Mouse (Mus musculus): ENCODE measurements at regions not wholly inside any gene's neighbourhood (a gene's known extent, or its start where the extent isn't known, plus 50 kb on each side); places are given as distances from the start of the nearest gene placed in this dataset.
"Not testable (repeated sequence)": the region's sequence is repeated elsewhere in the genome, so short reads cannot be mapped to it uniquely, and the experiment has no call there.

DNA sequence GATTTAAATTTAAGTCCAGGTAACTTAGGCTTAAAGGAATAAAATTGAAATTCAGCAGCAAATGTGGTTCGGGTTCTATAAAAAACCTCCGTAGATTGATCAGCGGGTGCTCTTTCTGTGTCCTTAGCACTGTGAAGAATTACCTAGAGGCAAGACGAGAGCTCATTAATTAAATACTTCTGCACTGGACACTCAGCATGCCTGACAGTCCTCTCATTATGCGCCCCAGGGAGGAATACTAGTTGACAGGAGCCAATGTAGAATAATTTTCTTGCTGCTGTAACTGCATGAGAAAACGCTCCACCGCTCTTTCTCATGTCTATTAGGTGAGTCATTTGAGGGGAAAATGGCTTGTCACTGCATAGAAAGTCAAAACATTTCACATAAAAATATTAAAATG is 228.1 kb downstream of the Brms1l start:
- no peak for DNase-seq (ENCODE audit: low spot score)

DNA sequence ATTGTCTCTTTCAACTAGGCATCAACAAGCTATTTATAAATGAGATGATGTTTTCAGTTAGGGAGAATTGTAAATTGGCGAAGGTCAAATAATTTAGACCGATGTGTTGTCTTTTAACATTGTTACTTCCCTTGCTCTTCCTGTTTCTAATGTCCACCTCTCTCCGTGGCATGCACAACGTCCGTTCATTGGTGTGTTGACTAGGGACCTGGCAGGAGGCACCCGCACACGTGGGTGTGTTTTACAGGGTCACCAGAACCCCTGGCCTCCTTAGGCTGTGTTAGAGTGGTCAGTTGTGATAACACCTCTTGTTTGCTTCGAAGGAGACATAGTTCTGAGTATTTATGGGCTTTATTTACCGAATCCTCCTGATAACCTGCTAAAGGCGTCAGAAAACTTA is 222.8 kb downstream of the Brms1l start:
- DNase-seq (ENCODE audit: low spot score), result no peak

DNA sequence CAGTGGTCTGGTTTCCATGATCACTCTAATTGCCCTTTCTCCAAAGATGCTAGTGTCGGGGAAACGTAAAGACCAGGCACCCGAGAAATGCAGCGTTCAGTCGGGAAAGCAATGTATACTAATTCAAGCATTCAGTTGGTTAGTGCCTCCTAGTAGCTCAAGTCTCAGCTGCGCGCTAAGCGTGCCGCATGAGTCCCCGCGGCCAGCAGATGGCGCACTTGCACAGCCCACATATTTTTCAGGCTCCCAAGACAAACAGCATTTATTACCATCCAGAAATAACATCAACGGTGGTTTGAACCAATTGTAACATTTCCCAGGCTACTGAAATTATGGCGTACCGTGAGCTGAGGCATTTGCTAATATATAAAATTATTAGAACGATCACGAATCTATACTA is 222.3 kb downstream of the Brms1l start:
- peak; percentile 38 for DNase-seq (ENCODE audit: low spot score)

DNA sequence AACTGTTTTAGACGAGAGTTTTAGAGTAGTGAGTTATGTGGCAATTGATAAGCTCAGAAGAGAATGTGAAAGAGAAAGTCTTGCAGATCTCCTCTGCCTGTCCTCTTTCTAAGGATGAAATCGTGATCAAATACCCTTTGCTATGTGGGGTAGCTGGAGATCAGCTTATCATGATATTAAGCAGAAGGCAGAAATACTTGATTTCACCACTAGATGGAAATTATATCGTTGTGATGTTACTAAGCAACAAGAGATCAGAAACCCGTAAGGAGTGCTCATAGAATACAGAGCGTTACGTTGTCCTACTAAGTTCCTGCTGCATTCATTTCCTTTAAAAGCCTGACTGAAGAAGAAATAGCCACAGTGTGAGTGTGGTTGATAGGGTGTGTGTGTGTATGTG is 219.3 kb downstream of the Brms1l start:
- no peak for DNase-seq (ENCODE audit: low spot score)

DNA sequence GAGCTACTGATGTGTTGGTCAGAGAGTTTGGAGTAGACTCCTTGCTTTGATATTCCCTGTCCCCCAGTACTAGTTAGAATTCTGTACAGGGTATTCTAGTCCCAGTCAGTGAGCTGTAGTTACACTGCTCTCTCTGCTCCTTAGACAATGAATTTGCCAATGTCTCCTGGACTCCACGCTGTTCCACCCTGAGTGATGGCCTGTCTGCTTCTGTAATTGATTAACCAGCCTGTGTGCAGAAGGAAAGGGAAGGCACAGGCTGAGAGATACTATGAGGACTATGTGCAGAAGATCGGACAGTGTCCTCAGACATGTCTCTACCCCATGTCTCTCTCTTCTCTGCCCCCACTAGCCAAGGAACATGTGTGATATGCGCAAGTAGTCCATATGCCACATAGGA is 209.9 kb downstream of the Brms1l start:
- DNase-seq (ENCODE audit: low spot score), result no peak

DNA sequence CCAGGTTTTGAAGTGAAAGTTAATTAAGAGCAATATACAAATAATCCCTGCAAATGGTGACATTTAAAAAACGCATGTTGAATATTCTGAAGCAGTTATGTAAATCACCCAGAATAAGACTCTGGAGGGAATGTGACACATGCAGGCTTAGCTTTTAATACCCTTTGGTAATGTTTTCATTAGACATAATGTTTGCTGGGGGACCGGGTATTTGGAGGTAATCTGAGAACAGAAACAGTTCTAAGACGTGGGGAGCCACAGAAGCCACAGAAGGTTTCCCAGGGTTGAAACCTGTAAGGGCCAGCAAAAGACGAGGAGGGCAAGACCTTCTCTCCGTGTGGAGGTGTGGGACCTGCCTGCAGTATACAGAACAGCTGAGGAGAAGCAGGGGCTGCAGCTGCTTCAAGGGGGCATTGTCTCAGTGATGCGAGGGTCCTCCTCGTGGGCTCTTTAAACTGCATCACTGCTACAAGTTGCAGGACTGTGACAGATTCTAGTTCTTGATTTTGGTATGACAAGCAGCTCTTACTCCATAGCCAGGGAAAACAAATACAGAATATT is 184.9 kb downstream of the Brms1l start:
- DNase-seq (ENCODE audit: low spot score), result no peak

DNA sequence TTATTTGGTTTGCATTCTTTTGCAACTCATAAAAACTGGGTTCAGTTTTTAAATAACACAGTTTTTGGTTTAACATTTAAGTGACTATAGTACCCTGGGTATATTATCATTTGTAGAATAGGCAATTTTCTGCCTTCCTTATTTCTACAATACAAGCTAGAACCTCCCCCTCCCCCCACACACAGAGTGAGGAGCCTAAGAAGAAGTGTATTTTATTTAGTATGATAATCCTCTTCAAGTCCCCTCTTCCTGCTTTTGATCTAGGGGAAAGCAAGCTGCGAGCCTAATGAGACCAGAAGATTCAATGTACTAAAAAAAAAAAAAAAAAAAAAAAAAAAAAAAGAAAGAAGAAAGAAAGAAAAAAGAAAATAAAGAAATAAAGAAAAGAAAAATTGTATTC is 184.4 kb downstream of the Brms1l start:
- DNase-seq (ENCODE audit: low spot score), result no peak

DNA sequence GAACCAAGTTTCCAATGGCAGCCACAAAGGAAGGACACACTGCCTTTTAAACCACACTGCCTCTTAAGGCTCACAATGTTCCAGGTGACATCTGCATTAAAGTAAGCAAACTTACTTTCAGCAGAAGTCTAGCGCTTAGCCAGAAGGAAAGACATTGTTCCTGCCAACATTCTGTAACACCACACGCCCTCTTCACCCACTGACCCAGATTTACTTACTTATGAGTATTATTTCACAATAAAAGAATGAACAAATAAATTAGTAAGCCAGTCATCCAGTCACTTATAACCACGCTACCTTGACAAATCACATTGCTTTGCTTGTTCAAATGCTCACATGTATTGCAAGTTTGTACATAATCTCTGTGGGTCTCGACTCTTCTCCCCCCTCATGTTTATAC is 173.9 kb downstream of the Brms1l start:
- no peak for DNase-seq (ENCODE audit: low spot score)

DNA sequence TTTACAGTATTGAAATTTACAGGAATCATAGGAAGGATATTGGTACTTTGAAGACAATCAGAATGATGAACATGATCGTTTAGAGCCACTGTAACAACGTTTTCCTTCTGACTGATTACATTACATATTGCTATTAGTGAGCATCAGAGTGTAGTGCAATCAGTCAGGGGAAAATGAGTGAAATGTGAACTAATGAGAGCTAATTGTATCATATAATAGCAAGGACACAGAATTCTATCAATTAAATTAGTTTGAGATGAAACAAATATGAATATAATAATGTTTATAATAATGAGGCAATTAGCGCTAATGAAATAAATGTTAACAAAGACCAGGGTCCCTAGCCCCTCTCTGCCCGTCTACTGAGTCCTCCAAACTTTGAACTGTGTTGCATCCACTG is 169.7 kb downstream of the Brms1l start:
- no peak for DNase-seq (ENCODE audit: low spot score)

DNA sequence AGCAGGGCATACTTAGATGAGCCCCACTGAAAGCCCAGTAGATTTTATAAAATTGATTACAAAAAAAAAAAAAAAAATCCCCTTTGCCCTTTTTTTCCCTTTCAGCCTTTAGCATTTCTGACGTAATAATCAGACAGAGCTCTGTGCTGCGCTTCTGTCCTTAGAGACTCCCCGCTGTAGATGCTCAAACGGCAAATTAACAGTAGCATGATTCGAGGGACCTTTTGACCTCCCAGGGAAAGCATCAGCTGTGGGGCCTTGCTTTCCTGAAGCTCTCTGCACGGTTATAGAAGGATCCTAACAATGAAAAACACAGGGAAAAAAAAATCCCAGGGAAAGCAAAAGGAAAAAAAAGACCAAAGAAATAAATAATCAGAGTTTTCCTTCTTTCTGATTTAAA is 169.2 kb downstream of the Brms1l start:
- no peak for DNase-seq (ENCODE audit: low spot score)

DNA sequence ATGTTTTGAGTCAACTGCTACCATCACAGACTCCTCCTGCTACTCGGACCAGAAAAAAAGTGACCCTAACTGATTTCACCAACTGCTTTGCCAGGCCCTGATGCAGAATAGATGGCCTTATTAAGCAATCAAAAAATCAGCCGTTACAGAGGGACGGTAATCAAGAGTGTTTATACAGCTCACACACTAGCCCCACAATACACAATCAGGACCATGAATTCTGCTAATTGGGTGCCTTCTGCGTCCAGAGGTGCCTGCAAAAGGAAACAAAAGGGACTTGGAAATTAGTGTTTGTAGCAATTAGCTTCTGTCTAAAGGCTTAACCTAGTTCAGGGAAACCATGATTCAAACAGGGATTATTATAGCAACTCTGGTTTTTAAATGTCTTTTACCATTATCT is 168.4 kb downstream of the Brms1l start:
- no peak for DNase-seq (ENCODE audit: low spot score)

DNA sequence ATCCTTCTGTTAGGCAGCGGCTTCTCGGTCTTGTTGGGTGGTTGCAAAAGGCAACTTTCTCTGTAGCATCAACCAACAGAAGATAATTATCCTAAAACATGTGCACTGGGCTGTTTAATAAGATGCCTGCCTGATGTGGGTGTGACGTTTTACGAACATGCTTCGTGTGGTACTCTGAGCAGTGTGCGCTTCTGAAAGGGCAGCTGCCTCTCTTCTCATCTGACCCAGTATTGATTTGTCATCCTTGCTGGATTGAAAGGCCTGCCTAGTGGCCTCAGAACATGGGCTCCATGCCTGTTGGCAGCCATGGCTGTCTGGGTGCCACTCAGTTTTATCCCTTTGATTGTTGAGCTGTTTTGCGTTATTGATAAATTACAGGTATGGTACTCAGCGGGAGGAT is 167.4 kb downstream of the Brms1l start:
- DNase-seq (ENCODE audit: low spot score), result no peak

DNA sequence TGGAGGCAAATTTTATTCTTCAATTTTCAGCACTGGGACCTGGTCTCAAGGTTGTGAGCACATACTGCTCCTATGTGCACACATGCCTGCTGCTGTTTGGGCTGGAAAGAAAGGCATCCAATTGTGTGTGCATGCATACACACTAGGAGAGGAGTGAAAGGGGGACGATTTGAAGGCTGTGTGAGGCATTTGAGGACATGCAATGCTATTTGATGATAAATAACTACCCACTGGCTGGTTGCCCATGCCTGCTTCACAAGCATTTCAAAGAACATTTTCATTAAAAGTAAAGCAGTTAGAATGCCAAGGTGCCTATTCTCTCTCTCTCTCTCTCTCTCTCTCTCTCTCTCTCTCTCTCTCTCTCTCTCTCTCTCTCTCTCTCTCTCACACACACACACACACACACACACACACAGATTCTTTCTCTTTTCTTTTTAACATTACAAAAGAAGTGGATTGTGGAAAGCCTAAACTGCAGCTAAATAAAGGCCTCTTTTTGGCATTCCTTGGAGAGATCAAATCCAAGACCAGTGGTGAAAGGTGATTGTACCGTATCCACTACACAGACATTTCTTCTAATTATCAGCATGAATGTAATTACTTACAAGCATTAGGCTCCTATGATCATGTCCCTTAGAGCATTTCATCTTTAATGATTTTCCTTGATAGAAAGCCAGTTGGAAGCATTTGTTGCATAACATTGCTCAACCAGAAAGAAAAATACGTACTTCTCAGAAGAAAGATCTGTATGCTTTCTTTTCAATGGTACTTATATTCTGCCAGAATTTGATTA is 160.7 kb downstream of the Brms1l start:
- no peak for DNase-seq (ENCODE audit: low spot score)

DNA sequence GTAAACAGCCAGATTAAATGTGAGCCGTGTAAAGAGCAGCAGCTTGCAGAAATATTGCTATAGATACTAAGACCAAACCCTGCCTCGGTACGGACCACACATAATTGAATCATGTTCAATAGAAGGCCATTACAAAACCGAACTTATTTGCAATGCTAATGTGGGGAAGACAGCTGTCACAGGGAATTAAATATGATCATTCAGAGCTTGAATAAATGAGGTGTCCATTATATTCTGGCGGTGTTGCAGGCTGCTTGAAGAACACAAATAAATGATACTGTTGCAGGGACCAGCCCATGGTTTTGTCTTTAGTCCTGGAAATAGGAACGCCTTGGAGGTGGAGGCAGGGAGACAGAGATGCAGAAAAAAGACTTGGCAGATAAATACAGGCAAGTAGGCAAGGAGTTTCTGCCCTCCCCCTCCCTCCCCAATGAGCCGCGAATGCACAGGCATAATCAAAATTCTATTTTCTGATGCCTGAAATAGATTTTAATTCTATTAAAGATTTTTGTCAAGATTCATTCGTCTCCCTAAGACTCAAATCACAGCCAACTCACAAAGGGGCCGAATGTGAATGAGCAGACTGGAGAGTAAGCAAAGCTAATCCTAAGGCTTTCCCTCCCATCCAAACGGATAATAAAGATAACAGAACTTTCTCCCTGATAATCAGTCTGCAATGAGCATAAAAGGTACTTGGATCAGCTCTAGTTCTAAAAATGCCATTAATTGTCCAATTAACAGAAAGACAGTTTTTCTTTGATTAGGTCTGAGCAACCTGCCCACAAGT is 147.6 kb downstream of the Brms1l start:
- DNase-seq (ENCODE audit: low spot score), result no peak

DNA sequence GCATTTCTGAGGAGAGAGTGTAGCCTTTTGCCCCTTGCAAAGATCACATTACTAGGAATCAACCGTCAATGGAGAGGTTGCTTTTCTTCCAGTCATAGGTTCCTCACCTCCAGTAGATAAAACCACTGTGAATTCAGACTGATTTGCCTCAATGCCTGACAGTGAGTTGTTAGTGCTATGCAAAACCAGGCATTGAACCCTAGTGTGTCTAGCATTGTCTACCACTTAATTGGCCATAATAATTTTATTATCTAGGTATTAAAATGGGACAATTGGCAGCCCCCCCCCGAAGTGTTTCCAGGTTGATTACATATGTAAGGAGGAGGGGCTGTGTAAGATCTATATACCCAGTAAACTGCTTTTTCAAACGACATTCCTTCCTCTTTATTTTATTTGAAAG is 147.0 kb downstream of the Brms1l start:
- DNase-seq (ENCODE audit: low spot score), result no peak

DNA sequence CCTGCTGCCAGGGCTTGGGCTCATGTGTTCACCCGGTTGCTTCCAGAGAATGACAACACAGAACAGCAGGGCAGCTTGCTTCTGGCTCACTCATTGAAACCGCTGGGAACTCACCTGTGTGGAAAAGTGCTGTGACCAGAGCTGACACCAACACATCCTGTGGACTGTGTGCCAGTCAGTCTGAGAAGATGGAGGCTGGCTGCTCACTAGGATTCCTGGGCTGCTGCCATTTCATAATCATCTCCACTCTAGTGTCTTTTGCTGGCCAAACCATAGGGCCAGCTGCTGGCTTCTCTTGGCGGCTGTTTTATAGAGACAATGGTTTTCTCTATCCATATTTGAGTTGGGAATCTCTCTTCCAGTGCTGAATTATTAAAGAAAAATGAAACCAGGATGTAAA is 138.1 kb downstream of the Brms1l start:
- no peak for DNase-seq (ENCODE audit: low spot score)

DNA sequence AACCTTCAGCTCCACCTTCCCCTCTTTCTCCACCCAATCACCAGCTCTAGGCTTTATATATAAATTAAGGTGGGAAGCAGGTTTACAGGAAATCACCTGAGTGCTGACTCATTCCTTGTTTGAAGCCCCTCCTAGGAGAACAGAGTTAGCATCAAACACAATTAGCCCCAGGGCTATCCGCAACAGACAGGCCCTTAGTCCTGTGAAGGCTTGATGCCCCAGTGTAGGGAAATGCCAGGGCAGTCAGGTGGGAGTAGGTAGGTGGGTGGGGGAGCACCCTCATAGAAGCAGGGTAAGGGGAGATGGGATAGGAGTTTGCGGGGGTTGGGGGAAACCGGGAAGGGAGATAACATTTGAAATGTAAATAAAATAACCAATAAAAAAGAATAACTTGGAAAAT is 123.2 kb downstream of the Brms1l start:
- not testable (repeated sequence) for DNase-seq (ENCODE audit: low spot score)

DNA sequence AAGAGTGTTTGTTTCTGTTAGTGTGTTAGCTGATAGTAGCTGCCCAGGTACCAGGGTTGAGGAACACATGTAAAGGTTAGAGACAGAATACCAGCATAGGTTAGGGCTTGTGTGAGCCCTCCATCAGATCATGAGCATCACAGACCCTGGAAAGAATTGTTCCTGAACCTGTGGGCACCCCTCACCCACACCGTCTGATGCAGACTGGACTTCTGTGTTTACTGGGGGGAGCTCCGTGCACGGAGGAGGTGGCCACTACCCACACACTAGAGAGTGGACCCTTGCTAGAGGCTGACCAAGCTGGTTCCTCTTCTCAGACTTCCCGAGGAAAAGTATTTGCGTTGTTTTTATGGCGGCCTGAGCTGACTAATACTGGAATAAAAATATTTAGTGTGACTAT is 104.4 kb downstream of the Brms1l start:
- no peak for DNase-seq (ENCODE audit: low spot score)

DNA sequence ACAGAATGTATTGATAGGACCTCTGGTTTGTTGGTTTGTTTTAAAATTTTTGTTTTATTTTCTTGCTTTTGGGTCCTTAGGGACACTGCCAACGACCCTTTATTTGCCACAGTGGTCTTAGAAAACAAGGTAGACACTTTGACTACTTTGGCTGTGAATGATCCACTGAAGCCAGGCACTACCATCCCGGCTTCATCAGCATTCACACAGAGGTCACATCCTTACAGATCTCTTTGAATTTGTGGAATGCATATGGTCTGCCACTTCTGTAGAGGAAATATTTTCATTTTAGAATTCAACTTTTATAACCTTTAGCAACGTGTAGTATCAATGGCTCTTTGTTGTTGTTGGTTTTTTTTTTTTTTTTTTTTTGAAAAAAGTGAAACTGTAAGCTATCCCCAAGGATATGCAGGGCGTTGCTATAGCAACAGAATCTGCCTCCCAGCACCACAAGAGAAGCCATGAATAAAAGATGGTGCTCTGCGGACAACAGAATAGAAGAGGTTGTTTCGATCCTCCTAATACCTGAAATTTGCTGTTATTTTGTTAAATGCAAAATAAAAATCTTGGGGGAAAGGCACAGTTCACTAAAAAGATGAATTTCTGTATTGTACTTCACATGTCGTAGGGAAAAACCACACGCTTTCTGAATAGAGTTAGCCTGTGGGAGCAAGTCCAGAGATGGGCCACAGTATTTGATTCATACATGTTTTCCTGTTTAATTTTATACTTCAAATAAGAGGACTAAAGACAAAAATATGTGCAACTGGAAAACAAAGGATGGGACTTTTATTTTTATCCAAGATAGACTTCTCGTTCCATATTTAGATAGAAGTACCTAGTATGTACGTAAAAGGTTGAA is 103.4 kb downstream of the Brms1l start:
- DNase-seq (ENCODE audit: low spot score), result no peak

DNA sequence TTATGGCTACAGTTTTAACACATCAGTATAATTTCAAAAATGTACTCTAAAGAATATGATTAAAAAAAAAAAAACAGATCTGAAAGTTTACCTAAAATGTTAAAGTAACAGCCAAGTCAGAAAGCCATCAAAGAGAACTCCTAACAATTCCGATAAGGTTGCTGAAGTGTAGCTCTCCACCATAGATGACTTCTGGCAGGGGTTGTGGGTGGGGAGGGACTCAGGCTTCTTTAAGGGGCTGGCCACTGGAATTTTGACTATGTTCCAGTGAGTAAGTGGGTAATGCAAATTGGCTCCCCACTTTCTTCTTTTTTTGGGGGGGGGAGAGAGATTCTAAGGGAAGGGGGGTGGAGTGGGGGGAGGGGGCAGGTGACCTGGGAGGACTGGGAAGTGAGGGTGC is 98.0 kb downstream of the Brms1l start:
- DNase-seq (ENCODE audit: low spot score), result no peak

DNA sequence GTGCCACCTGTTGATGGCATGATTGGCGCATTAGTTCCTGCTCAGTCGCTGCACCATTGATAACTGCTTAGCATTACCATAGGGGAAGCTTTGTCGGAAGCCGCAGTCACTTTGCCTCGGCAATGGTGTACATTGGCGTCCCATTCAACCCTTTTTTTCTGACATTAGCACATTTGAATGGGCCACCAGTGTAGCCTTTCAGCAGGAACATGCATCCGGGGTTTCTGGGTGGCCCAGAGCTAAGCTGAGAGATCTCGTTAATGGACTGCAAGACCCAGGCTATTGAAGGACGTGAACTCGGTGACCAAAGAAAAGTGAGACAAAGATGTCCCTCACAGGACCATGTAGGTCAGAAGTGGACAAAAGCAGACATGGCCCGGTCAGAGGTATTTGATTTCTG is 97.3 kb downstream of the Brms1l start:
- no peak for DNase-seq (ENCODE audit: low spot score)

DNA sequence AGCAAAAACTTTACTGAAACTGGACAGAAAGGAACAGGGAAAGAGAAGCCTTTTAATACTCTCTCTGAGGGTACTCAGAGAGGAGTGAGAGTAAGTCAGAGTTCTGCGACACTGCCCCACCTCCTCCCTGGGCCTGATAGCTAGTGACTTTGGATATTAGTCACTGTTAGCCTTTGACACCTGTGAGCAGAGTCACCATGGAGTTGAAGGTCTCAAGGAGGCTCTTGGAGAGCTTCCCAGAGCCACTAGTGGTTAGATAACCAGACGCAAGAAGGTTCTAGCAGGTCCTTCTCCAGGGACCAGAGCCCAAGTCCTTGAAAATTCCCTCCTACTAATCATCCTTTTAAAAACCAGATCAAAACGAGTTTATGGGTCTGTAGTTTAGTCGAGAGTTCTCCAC is 94.3 kb downstream of the Brms1l start:
- no peak for DNase-seq (ENCODE audit: low spot score)

All from heart, adult 8-10 months (tissue).